Mouse (Mus musculus): ENCODE measurements around the gene Kcna7. TPM values are rescaled to one million over a fixed set of nuclear protein-coding genes. Genes with fewer than 3 reads are reported as not detected.

The Kcna7 gene
- polyA plus RNA-seq (2014; fragmentation: Illumina TruSeq; extraction: RNeasy Lipid Tissue Mini Kit (QIAGEN cat#74804); ENCODE audit: low read depth, low replicate concordance), result not detected

GRCm38 (mm10) chr7:45405091-45406075, at the start of gene Kcna7:
Kcna7 (plus strand) TSS chr7:45405653.

GRCm38 (mm10) chr7:45366652-45367019, 38.8 kb upstream of the Kcna7 start, which contains the start of gene Ppfia3:
Ppfia3 (minus strand) TSS chr7:45367019.

GRCm38 (mm10) chr7:45370475-45371311, 34.8 kb upstream of the Kcna7 start, which contains the start of gene Lin7b:
Lin7b (minus strand) TSS chr7:45370583.

GRCm38 (mm10) chr7:45395578-45396336, 9.7 kb upstream of the Kcna7 start, which contains the start of gene Snrnp70:
Snrnp70 (minus strand) TSS chr7:45395742.

GRCm38 (mm10) chr7:45413113-45413863, 7.8 kb downstream of the Kcna7 start, which contains the start of gene Ntf5:
Ntf5 (plus strand) TSS chr7:45413695.

GRCm38 (mm10) chr7:45420615-45420919, 15.1 kb downstream of the Kcna7 start, which contains the start of gene Lhb:
Lhb (plus strand) TSS chr7:45420820.

GRCm38 (mm10) chr7:45434203-45435015, 29.0 kb downstream of the Kcna7 start, which contains the start of gene Gys1:
Gys1 (plus strand) TSS chr7:45434844.

GRCm38 (mm10) chr7:45437521-45438276, 32.2 kb downstream of the Kcna7 start, which contains the start of gene Ruvbl2:
Ruvbl2 (minus strand) TSS chr7:45438096.

Other genes starting within 250 kb of the Kcna7 start
- not detected for gene Slc17a7, start 241.7 kb upstream of the Kcna7 start, polyA plus RNA-seq (2014; fragmentation: Illumina TruSeq; extraction: RNeasy Lipid Tissue Mini Kit (QIAGEN cat#74804); ENCODE audit: low read depth, low replicate concordance)
- not detected for gene Gfy, start 226.1 kb upstream of the Kcna7 start, polyA plus RNA-seq (2014; fragmentation: Illumina TruSeq; extraction: RNeasy Lipid Tissue Mini Kit (QIAGEN cat#74804); ENCODE audit: low read depth, low replicate concordance)
- not detected for gene Pth2, start 224.7 kb upstream of the Kcna7 start, polyA plus RNA-seq (2014; fragmentation: Illumina TruSeq; extraction: RNeasy Lipid Tissue Mini Kit (QIAGEN cat#74804); ENCODE audit: low read depth, low replicate concordance)
- gene Ccdc155, start 200.8 kb upstream of the Kcna7 start, polyA plus RNA-seq (2014; fragmentation: Illumina TruSeq; extraction: RNeasy Lipid Tissue Mini Kit (QIAGEN cat#74804); ENCODE audit: low read depth, low replicate concordance), result not detected
- not detected for gene Dkkl1, start 193.5 kb upstream of the Kcna7 start, polyA plus RNA-seq (2014; fragmentation: Illumina TruSeq; extraction: RNeasy Lipid Tissue Mini Kit (QIAGEN cat#74804); ENCODE audit: low read depth, low replicate concordance)
- gene Tead2, start 189.9 kb upstream of the Kcna7 start, polyA plus RNA-seq (2014; fragmentation: Illumina TruSeq; extraction: RNeasy Lipid Tissue Mini Kit (QIAGEN cat#74804); ENCODE audit: low read depth, low replicate concordance), result 0.19 TPM
- gene Cd37, start 166.5 kb upstream of the Kcna7 start, polyA plus RNA-seq (2014; fragmentation: Illumina TruSeq; extraction: RNeasy Lipid Tissue Mini Kit (QIAGEN cat#74804); ENCODE audit: low read depth, low replicate concordance), result 0.34 TPM
- gene Slc6a16, start 164.6 kb upstream of the Kcna7 start, polyA plus RNA-seq (2014; fragmentation: Illumina TruSeq; extraction: RNeasy Lipid Tissue Mini Kit (QIAGEN cat#74804); ENCODE audit: low read depth, low replicate concordance), result 1.2 TPM
- not detected for gene Slc6a21, start 128.1 kb upstream of the Kcna7 start, polyA plus RNA-seq (2014; fragmentation: Illumina TruSeq; extraction: RNeasy Lipid Tissue Mini Kit (QIAGEN cat#74804); ENCODE audit: low read depth, low replicate concordance)
- not detected for gene Trpm4, start 71.9 kb upstream of the Kcna7 start, polyA plus RNA-seq (2014; fragmentation: Illumina TruSeq; extraction: RNeasy Lipid Tissue Mini Kit (QIAGEN cat#74804); ENCODE audit: low read depth, low replicate concordance)
- gene Hrc, start 70.4 kb upstream of the Kcna7 start, polyA plus RNA-seq (2014; fragmentation: Illumina TruSeq; extraction: RNeasy Lipid Tissue Mini Kit (QIAGEN cat#74804); ENCODE audit: low read depth, low replicate concordance), result not detected
- gene Ppfia3, start 38.6 kb upstream of the Kcna7 start, polyA plus RNA-seq (2014; fragmentation: Illumina TruSeq; extraction: RNeasy Lipid Tissue Mini Kit (QIAGEN cat#74804); ENCODE audit: low read depth, low replicate concordance), result not detected
- not detected for gene Lin7b, start 35.1 kb upstream of the Kcna7 start, polyA plus RNA-seq (2014; fragmentation: Illumina TruSeq; extraction: RNeasy Lipid Tissue Mini Kit (QIAGEN cat#74804); ENCODE audit: low read depth, low replicate concordance)
- 36.2 TPM for gene Snrnp70, start 9.9 kb upstream of the Kcna7 start, polyA plus RNA-seq (2014; fragmentation: Illumina TruSeq; extraction: RNeasy Lipid Tissue Mini Kit (QIAGEN cat#74804); ENCODE audit: low read depth, low replicate concordance)
- gene Ntf5, start 8.0 kb downstream of the Kcna7 start, polyA plus RNA-seq (2014; fragmentation: Illumina TruSeq; extraction: RNeasy Lipid Tissue Mini Kit (QIAGEN cat#74804); ENCODE audit: low read depth, low replicate concordance), result not detected
- not detected for gene Lhb, start 15.2 kb downstream of the Kcna7 start, polyA plus RNA-seq (2014; fragmentation: Illumina TruSeq; extraction: RNeasy Lipid Tissue Mini Kit (QIAGEN cat#74804); ENCODE audit: low read depth, low replicate concordance)
- gene Gys1, start 29.2 kb downstream of the Kcna7 start, polyA plus RNA-seq (2014; fragmentation: Illumina TruSeq; extraction: RNeasy Lipid Tissue Mini Kit (QIAGEN cat#74804); ENCODE audit: low read depth, low replicate concordance), result 0.64 TPM
- gene Ruvbl2, start 32.4 kb downstream of the Kcna7 start, polyA plus RNA-seq (2014; fragmentation: Illumina TruSeq; extraction: RNeasy Lipid Tissue Mini Kit (QIAGEN cat#74804); ENCODE audit: low read depth, low replicate concordance), result 0.58 TPM
- gene Ftl1, start 54.2 kb downstream of the Kcna7 start, polyA plus RNA-seq (2014; fragmentation: Illumina TruSeq; extraction: RNeasy Lipid Tissue Mini Kit (QIAGEN cat#74804); ENCODE audit: low read depth, low replicate concordance), result 81.8 TPM
- gene Bax, start 61.2 kb downstream of the Kcna7 start, polyA plus RNA-seq (2014; fragmentation: Illumina TruSeq; extraction: RNeasy Lipid Tissue Mini Kit (QIAGEN cat#74804); ENCODE audit: low read depth, low replicate concordance), result 0.79 TPM
- not detected for gene Tulp2, start 76.2 kb downstream of the Kcna7 start, polyA plus RNA-seq (2014; fragmentation: Illumina TruSeq; extraction: RNeasy Lipid Tissue Mini Kit (QIAGEN cat#74804); ENCODE audit: low read depth, low replicate concordance)
- gene Gm45808, start 81.2 kb downstream of the Kcna7 start, polyA plus RNA-seq (2014; fragmentation: Illumina TruSeq; extraction: RNeasy Lipid Tissue Mini Kit (QIAGEN cat#74804); ENCODE audit: low read depth, low replicate concordance), result not detected
- gene Dhdh, start 83.2 kb downstream of the Kcna7 start, polyA plus RNA-seq (2014; fragmentation: Illumina TruSeq; extraction: RNeasy Lipid Tissue Mini Kit (QIAGEN cat#74804); ENCODE audit: low read depth, low replicate concordance), result 85.8 TPM
- gene Nucb1, start 104.8 kb downstream of the Kcna7 start, polyA plus RNA-seq (2014; fragmentation: Illumina TruSeq; extraction: RNeasy Lipid Tissue Mini Kit (QIAGEN cat#74804); ENCODE audit: low read depth, low replicate concordance), result 38.2 TPM
- gene Ppp1r15a, start 120.6 kb downstream of the Kcna7 start, polyA plus RNA-seq (2014; fragmentation: Illumina TruSeq; extraction: RNeasy Lipid Tissue Mini Kit (QIAGEN cat#74804); ENCODE audit: low read depth, low replicate concordance), result 0.95 TPM
- gene Plekha4, start 120.7 kb downstream of the Kcna7 start, polyA plus RNA-seq (2014; fragmentation: Illumina TruSeq; extraction: RNeasy Lipid Tissue Mini Kit (QIAGEN cat#74804); ENCODE audit: low read depth, low replicate concordance), result not detected
- not detected for gene Hsd17b14, start 149.2 kb downstream of the Kcna7 start, polyA plus RNA-seq (2014; fragmentation: Illumina TruSeq; extraction: RNeasy Lipid Tissue Mini Kit (QIAGEN cat#74804); ENCODE audit: low read depth, low replicate concordance)
- gene Bcat2, start 164.5 kb downstream of the Kcna7 start, polyA plus RNA-seq (2014; fragmentation: Illumina TruSeq; extraction: RNeasy Lipid Tissue Mini Kit (QIAGEN cat#74804); ENCODE audit: low read depth, low replicate concordance), result 3.7 TPM
- gene Fgf21, start 209.8 kb downstream of the Kcna7 start, polyA plus RNA-seq (2014; fragmentation: Illumina TruSeq; extraction: RNeasy Lipid Tissue Mini Kit (QIAGEN cat#74804); ENCODE audit: low read depth, low replicate concordance), result not detected
- gene Fut1, start 211.6 kb downstream of the Kcna7 start, polyA plus RNA-seq (2014; fragmentation: Illumina TruSeq; extraction: RNeasy Lipid Tissue Mini Kit (QIAGEN cat#74804); ENCODE audit: low read depth, low replicate concordance), result not detected
- gene Izumo1, start 216.2 kb downstream of the Kcna7 start, polyA plus RNA-seq (2014; fragmentation: Illumina TruSeq; extraction: RNeasy Lipid Tissue Mini Kit (QIAGEN cat#74804); ENCODE audit: low read depth, low replicate concordance), result not detected
- gene Rasip1, start 221.8 kb downstream of the Kcna7 start, polyA plus RNA-seq (2014; fragmentation: Illumina TruSeq; extraction: RNeasy Lipid Tissue Mini Kit (QIAGEN cat#74804); ENCODE audit: low read depth, low replicate concordance), result not detected
- not detected for gene Mamstr, start 234.3 kb downstream of the Kcna7 start, polyA plus RNA-seq (2014; fragmentation: Illumina TruSeq; extraction: RNeasy Lipid Tissue Mini Kit (QIAGEN cat#74804); ENCODE audit: low read depth, low replicate concordance)

Data from liver, adult 10 weeks (tissue).